Mouse (Mus musculus): ENCODE data around the gene Them5. TPM values are rescaled to one million over a fixed set of nuclear protein-coding genes. Genes with fewer than 3 reads are reported as not detected.

Gene Them5
- 0.11 TPM in 1 of 2 replicates, not detected in the other for polyA plus RNA-seq (2014; fragmentation: Nextera tagmentation; extraction: Ambion mirVana)

- ATAC-seq (ENCODE audit: low FRiP score) (no peak), DNase-seq (ENCODE audit: low spot score, missing footprints) (peak; percentile 28)
- H3K4me2 ChIP-seq, result no peak within 1 kb of the TSS
- H3K4me3 ChIP-seq (ENCODE audit: low read depth, low read length), result no peak within 1 kb of the TSS
- H3K4me1 ChIP-seq (ENCODE audit: control insufficient read depth, insufficient read depth, low read length), result no peaks in the 10 kb centered on the region
- no peaks in the 10 kb centered on the region for H3K36me3 ChIP-seq (ENCODE audit: control insufficient read depth, insufficient read depth, low read length)
- H3K27me3 ChIP-seq (ENCODE audit: control insufficient read depth, insufficient read depth, low read length), result no peaks in the 10 kb centered on the region
- no peak within 1 kb of the TSS for H3K9ac ChIP-seq (ENCODE audit: low read length)
- 60% methylated on average over 3 of the region's 3 CpGs for whole genome bisulfite sequencing
- no peaks in the 10 kb centered on the region for H3K9me3 ChIP-seq (ENCODE audit: control insufficient read depth, low read length)
- H3K27ac ChIP-seq (ENCODE audit: low read depth, low read length), result no peak within 1 kb of the TSS
These were observed at the start of gene Them5 for GRCm38 (mm10) chr3:94341959-94342422. Them5 (plus strand) TSS chr3:94342099.

GRCm38 (mm10) chr3:94305457-94305856 lies 36.4 kb upstream of the Them5 start:
- Histone ChIP-seq H3K9me3 (ENCODE audit: control insufficient read depth, low read length) (no peaks in the 10 kb centered on the region), H3K36me3 (ENCODE audit: control insufficient read depth, insufficient read depth, low read length) (no peaks in the 10 kb centered on the region), H3K27ac (ENCODE audit: low read depth, low read length) (no peak overlapping the region), H3K4me2 (no peak overlapping the region), H3K4me3 (ENCODE audit: low read depth, low read length) (no peak overlapping the region), H3K4me1 (ENCODE audit: control insufficient read depth, insufficient read depth, low read length) (no peaks in the 10 kb centered on the region), H3K27me3 (ENCODE audit: control insufficient read depth, insufficient read depth, low read length) (no peaks in the 10 kb centered on the region), H3K9ac (ENCODE audit: low read length) (no peak overlapping the region)
- WGBS, result 83% methylated on average over 1 of the region's 1 CpGs
- no peak for ATAC-seq (ENCODE audit: low FRiP score)
- no peak for DNase-seq (ENCODE audit: low spot score, missing footprints)

- ATAC-seq (ENCODE audit: low FRiP score) (no peak), DNase-seq (ENCODE audit: low spot score, missing footprints) (no peak)
- no peaks in the 10 kb centered on the region for H3K27me3 ChIP-seq (ENCODE audit: control insufficient read depth, insufficient read depth, low read length)
- no peaks in the 10 kb centered on the region for H3K9me3 ChIP-seq (ENCODE audit: control insufficient read depth, low read length)
- no peak overlapping the region for H3K27ac ChIP-seq (ENCODE audit: low read depth, low read length)
- no peaks in the 10 kb centered on the region for H3K4me1 ChIP-seq (ENCODE audit: control insufficient read depth, insufficient read depth, low read length)
- no peaks in the 10 kb centered on the region for H3K36me3 ChIP-seq (ENCODE audit: control insufficient read depth, insufficient read depth, low read length)
- H3K4me3 ChIP-seq (ENCODE audit: low read depth, low read length), result no peak overlapping the region
- H3K4me2 ChIP-seq, result no peak overlapping the region
- H3K9ac ChIP-seq (ENCODE audit: low read length), result no peak overlapping the region
These were observed 34.9 kb upstream of the Them5 start for GRCm38 (mm10) chr3:94306975-94307374.

DNA sequence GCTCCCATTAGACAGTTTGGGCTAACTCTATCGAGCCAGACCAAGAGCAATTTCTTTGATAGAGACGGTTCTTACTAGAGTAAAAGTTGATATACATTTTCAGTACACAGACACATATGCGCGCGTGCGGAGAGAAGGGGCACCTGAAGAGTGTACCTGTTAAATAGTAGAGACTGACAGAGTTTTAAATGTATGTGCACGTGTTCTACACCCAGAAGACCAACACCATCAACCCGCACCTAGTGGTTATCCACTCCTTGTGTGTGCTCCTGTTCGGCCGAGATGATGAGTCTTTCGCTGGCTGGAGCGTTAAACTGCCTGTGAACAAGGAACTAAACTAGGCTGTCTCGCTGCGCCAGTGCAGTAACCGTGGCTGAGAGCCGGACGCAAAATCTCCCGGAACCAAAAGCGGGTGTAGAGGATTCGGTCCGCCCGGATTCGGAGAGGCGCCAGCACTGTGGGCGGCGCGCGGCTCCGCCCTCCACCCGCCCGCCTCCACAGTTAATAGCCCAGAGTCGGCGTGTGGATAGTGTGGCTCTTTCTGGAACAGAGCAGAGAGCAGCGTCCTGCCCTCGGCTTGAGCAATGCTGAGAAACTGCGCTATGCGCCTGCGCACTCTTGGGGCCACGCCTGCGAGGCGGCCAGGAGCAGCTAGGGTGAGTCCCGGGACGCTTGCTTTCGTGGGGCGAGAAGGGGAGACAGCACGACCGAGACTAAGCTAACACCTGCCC lies 32.1 kb upstream of the Them5 start, which contains the start of gene Them4:
Gene Them4, plus strand, starts transcription at position 457 of the 731 bp plus-strand sequence.
- H3K27ac ChIP-seq (ENCODE audit: low read depth, low read length), result peak within 1 kb of the TSS; percentile 30
- peak within 1 kb of the TSS; percentile 66 for H3K4me2 ChIP-seq
- peak within 1 kb of the TSS; percentile 42 for H3K4me3 ChIP-seq (ENCODE audit: low read depth, low read length)
- H3K36me3 ChIP-seq (ENCODE audit: control insufficient read depth, insufficient read depth, low read length), result no peaks in the 10 kb centered on the region
- WGBS, result 3% methylated on average over 47 of the region's 47 CpGs
- DNase-seq (ENCODE audit: low spot score, missing footprints) (peak; percentile 98), ATAC-seq (ENCODE audit: low FRiP score) (peak; percentile 98)
- H3K27me3 ChIP-seq (ENCODE audit: control insufficient read depth, insufficient read depth, low read length), result no peaks in the 10 kb centered on the region
- H3K9me3 ChIP-seq (ENCODE audit: control insufficient read depth, low read length), result no peaks in the 10 kb centered on the region
- no peaks in the 10 kb centered on the region for H3K4me1 ChIP-seq (ENCODE audit: control insufficient read depth, insufficient read depth, low read length)
- H3K9ac ChIP-seq (ENCODE audit: low read length), result peak within 1 kb of the TSS; percentile 63

DNA sequence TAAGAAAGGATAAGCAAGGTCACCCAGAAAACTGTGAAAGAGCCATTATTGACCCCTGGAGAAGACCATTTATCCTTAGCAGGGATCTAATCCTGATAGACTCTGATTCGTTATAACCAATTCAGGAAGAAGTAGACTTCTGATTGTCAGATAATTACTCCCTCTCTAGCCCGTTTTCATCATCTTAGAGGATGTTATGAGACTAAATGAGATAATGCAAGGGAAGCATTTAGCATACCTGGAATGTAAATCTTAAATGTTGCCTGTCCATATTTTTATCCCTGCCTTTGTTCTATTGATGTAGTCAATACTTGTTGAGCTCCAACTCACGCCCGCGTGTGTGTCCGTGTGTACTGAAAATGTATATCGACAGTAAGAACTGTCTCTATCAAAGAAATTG lies 31.4 kb upstream of the Them5 start:
- ATAC-seq (ENCODE audit: low FRiP score) (no peak), DNase-seq (ENCODE audit: low spot score, missing footprints) (peak; percentile 86)
- WGBS, result 58% methylated on average over 7 of the region's 7 CpGs
- Histone ChIP-seq H3K27ac (ENCODE audit: low read depth, low read length) (peak overlapping the region; percentile 30; the same call in 1 of the 2 replicates), H3K4me3 (ENCODE audit: low read depth, low read length) (peak overlapping the region; percentile 42), H3K9ac (ENCODE audit: low read length) (peak overlapping the region; percentile 63), H3K9me3 (ENCODE audit: control insufficient read depth, low read length) (no peaks in the 10 kb centered on the region), H3K4me1 (ENCODE audit: control insufficient read depth, insufficient read depth, low read length) (no peaks in the 10 kb centered on the region), H3K36me3 (ENCODE audit: control insufficient read depth, insufficient read depth, low read length) (no peaks in the 10 kb centered on the region), H3K4me2 (peak overlapping the region; percentile 66), H3K27me3 (ENCODE audit: control insufficient read depth, insufficient read depth, low read length) (no peaks in the 10 kb centered on the region)

DNA sequence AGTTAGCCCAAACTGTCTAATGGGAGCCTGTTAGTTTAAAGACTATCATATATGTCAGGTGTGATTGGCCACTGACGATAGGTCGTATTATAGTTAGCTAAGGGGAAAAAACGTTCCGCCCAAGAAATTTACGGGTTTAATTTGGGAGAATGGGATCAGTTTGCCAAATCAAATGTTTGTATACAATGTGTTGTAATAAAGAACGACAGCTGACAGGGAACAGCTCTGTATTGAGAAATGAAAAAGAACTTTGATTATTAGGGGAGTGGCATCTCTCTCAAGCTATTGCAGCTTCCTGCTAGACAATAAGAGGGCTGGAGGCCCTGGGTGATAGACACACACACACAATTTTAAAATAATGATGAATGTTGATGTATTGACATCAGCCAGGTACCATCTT lies 31.0 kb upstream of the Them5 start:
- 0 out of 2 replicates have a peak overlapping the region, but pooled peaks have one; percentile 42 for H3K4me3 ChIP-seq (ENCODE audit: low read depth, low read length)
- WGBS, result 85% methylated on average over 6 of the region's 6 CpGs
- H3K4me1 ChIP-seq (ENCODE audit: control insufficient read depth, insufficient read depth, low read length), result no peaks in the 10 kb centered on the region
- DNase-seq (ENCODE audit: low spot score, missing footprints) (peak; percentile 86), ATAC-seq (ENCODE audit: low FRiP score) (no peak)
- no peak overlapping the region for H3K9ac ChIP-seq (ENCODE audit: low read length)
- no peaks in the 10 kb centered on the region for H3K27me3 ChIP-seq (ENCODE audit: control insufficient read depth, insufficient read depth, low read length)
- H3K9me3 ChIP-seq (ENCODE audit: control insufficient read depth, low read length), result no peaks in the 10 kb centered on the region
- peak overlapping the region; percentile 66 for H3K4me2 ChIP-seq
- H3K36me3 ChIP-seq (ENCODE audit: control insufficient read depth, insufficient read depth, low read length), result no peaks in the 10 kb centered on the region
- H3K27ac ChIP-seq (ENCODE audit: low read depth, low read length), result no peak overlapping the region

DNA sequence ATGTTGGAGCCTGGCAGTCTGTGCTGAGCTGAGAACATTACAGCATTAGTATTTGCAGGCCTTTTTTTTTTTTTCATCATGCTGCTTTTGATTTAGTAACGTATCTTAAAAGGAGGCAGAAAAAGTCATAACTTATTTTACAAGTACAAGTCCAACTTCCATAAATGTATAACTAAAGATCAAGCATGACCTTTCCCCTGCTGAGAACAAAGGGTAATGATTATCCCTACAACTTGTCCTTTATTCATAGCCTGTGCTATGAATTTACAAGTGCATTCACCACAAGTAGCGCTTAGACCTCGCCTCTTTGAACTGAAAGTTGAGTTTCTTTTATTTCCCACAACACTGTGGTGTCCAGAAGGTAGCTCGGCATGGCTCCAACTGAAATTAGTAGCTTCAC lies 30.5 kb upstream of the Them5 start:
- Histone ChIP-seq H3K9ac (ENCODE audit: low read length) (no peak overlapping the region), H3K36me3 (ENCODE audit: control insufficient read depth, insufficient read depth, low read length) (no peaks in the 10 kb centered on the region), H3K4me3 (ENCODE audit: low read depth, low read length) (no peak overlapping the region), H3K27ac (ENCODE audit: low read depth, low read length) (no peak overlapping the region), H3K27me3 (ENCODE audit: control insufficient read depth, insufficient read depth, low read length) (no peaks in the 10 kb centered on the region), H3K9me3 (ENCODE audit: control insufficient read depth, low read length) (no peaks in the 10 kb centered on the region), H3K4me1 (ENCODE audit: control insufficient read depth, insufficient read depth, low read length) (no peaks in the 10 kb centered on the region), H3K4me2 (peak overlapping the region; percentile 66; the same call in 1 of the 2 replicates)
- no peak for ATAC-seq (ENCODE audit: low FRiP score)
- no peak for DNase-seq (ENCODE audit: low spot score, missing footprints)
- WGBS, result 81% methylated on average over 4 of the region's 4 CpGs

DNA sequence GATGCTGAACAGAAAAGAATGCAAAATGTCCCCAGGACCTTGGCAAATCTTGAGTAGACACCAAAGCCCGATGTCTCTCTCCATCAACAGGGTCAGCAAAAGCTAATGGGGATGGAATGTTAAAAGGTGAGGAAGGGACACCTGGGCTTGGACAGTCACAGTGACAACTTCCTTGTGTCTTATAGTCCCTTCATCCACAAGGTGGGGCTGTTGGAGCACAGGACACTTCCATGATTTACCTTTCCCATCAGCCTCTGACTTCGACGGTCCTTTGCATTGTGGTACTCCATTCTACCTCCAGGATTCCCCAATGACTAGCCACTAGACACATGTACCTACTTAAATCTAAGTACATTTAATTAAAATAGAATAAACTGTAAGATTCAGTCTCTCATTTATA lies 13.2 kb upstream of the Them5 start:
- Histone ChIP-seq H3K4me1 (ENCODE audit: control insufficient read depth, insufficient read depth, low read length) (no peaks in the 10 kb centered on the region), H3K36me3 (ENCODE audit: control insufficient read depth, insufficient read depth, low read length) (no peaks in the 10 kb centered on the region), H3K27ac (ENCODE audit: low read depth, low read length) (no peak overlapping the region), H3K9me3 (ENCODE audit: control insufficient read depth, low read length) (no peaks in the 10 kb centered on the region), H3K4me3 (ENCODE audit: low read depth, low read length) (no peak overlapping the region), H3K27me3 (ENCODE audit: control insufficient read depth, insufficient read depth, low read length) (no peaks in the 10 kb centered on the region), H3K9ac (ENCODE audit: low read length) (no peak overlapping the region), H3K4me2 (no peak overlapping the region)
- WGBS, result 68% methylated on average over 3 of the region's 3 CpGs
- ATAC-seq (ENCODE audit: low FRiP score), result no peak
- peak; percentile 65 for DNase-seq (ENCODE audit: low spot score, missing footprints)

- H3K36me3 ChIP-seq (ENCODE audit: control insufficient read depth, insufficient read depth, low read length), result no peaks in the 10 kb centered on the region
- 89% methylated on average over 4 of the region's 4 CpGs for whole genome bisulfite sequencing
- DNase-seq (ENCODE audit: low spot score, missing footprints), result no peak
- no peak; the same call in 1 of the 2 replicates for ATAC-seq (ENCODE audit: low FRiP score)
- H3K4me1 ChIP-seq (ENCODE audit: control insufficient read depth, insufficient read depth, low read length), result no peaks in the 10 kb centered on the region
- H3K27ac ChIP-seq (ENCODE audit: low read depth, low read length), result no peak overlapping the region
- no peak overlapping the region for H3K9ac ChIP-seq (ENCODE audit: low read length)
- no peaks in the 10 kb centered on the region for H3K27me3 ChIP-seq (ENCODE audit: control insufficient read depth, insufficient read depth, low read length)
- H3K9me3 ChIP-seq (ENCODE audit: control insufficient read depth, low read length), result no peaks in the 10 kb centered on the region
- H3K4me2 ChIP-seq, result no peak overlapping the region
- no peak overlapping the region for H3K4me3 ChIP-seq (ENCODE audit: low read depth, low read length)
These were observed 7.5 kb upstream of the Them5 start for GRCm38 (mm10) chr3:94334442-94334841.
